Mouse (Mus musculus) liver, postnatal 0 days (tissue): ENCODE results near the gene Fgf3. TPM values are rescaled to one million over a fixed set of nuclear protein-coding genes. Genes with fewer than 3 reads are reported as not detected.

ENCODE experiments used
- ATAC-seq: fragments of 200-750 bp; cut with Nextera tagmentation; 2 replicates; pipeline ENCODE4 v1.8.0; 2017; ENCODE audit warnings: mild to moderate bottlenecking, moderate library complexity
- DNase-seq: peaks from one replicate; pipeline ENCODE4 v3.0.0-alpha.2; 2016
- H3K27ac ChIP-seq: fragments of 300-500 bp; sonication (generic); 2 replicates; pipeline ENCODE4 v1.5.1; 2014; ENCODE audit warnings: antibody characterized with exemption, moderate library complexity, mild to moderate bottlenecking, low read depth
- H3K27me3 ChIP-seq: fragments of 300-500 bp; sonication (generic); 2 replicates; pipeline ENCODE4 v1.6.1; 2014; ENCODE audit warnings: low read length, control low read depth, mixed read lengths; ENCODE audit not compliant: insufficient read depth
- H3K36me3 ChIP-seq: fragments of 300-500 bp; sonication (generic); replicated peaks from 2 replicates; pipeline ENCODE4 v1.6.1; 2014; ENCODE audit warnings: mild to moderate bottlenecking, control low read depth, low read length, moderate library complexity, mixed read lengths; ENCODE audit not compliant: insufficient read depth
- H3K4me1 ChIP-seq: fragments of 300-500 bp; sonication (generic); 2 replicates; pipeline ENCODE4 v1.6.1; 2014; ENCODE audit warnings: antibody characterized with exemption, mild to moderate bottlenecking, control low read depth; ENCODE audit not compliant: insufficient read depth
- H3K4me2 ChIP-seq: fragments of 300-500 bp; sonication (generic); 2 replicates; pipeline ENCODE4 v1.6.1; 2014; ENCODE audit warnings: low read depth, mild to moderate bottlenecking, low read length, moderate library complexity, mixed read lengths
- H3K4me3 ChIP-seq: fragments of 300-500 bp; sonication (generic); 2 replicates; pipeline ENCODE4 v1.5.1; 2014; ENCODE audit warnings: low read depth, low read length
- H3K9ac ChIP-seq: fragments of 300-500 bp; sonication (generic); replicated peaks from 2 replicates; pipeline ENCODE4 v1.6.1; 2014; ENCODE audit warnings: mild to moderate bottlenecking, moderate library complexity
- H3K9me3 ChIP-seq: fragments of 300-500 bp; sonication (generic); 2 replicates; pipeline ENCODE4 v1.6.1; 2016; ENCODE audit warnings: mild to moderate bottlenecking, control low read depth, low read length, mixed read lengths
- CTCF ChIP-seq: sonication (generic); IDR thresholded peaks from 2 replicates; pipeline ENCODE4 v1.5.1; 2016; ENCODE audit warnings: antibody characterized with exemption, low read depth
- EP300 ChIP-seq: IDR thresholded peaks from 2 replicates; pipeline ENCODE4 v1.6.1; 2016; ENCODE audit warnings: antibody characterized with exemption, low read depth, mild to moderate bottlenecking
- WGBS: fragments of 180-500 bp; shearing (Covaris S2); extraction: QIAGEN DNeasy Blood & Tissue Kit; methylation state at CpG from one replicate; pipeline ENCODE4 v1.1.7; 2014; ENCODE audit not compliant: insufficient replicate concordance; 5-methylcytosine and 5-hydroxymethylcytosine counted together
- polyA plus RNA-seq: library from polyadenylated mRNA; unstranded; fragments of >200 nt; fragmentation: Nextera tagmentation; extraction: Ambion mirVana; gene quantifications from 2 replicates; pipeline ENCODE4 v1.2.1, GENCODE M21; 2015

The Fgf3 gene
- not detected in 2 replicates for polyA plus RNA-seq

DNA sequence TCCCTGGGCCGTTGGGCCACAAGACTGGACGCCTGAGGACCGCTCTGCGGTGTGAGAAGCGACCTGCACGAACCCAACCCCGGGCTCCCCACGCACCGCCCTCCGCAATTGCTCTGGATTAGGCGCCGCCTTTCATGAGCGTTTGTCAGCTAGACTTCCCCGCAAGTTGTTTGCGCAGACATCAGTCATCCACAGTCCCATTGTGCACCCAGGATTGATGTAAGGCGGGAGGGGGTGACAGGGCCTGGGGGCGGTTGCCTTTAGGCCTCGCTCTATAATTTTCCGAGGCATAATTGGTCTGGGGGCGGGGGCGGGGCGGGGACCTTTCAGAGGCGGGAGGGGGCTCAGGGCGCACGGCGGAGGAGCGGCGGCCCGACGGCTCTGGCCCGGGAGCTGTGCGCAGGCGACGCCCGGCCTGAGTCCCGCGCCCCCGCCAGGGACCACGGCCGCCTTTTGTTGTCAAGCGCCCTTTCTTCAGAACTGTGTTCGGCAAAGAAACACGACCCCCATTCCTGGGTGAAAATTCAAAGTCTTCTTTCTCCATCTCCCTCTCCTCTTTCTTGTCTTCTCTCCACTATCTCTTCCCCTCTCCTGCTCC is at the start of gene Fgf3:
TSS of gene Fgf3 (plus strand) at position 193 of the 598 bp plus-strand sequence.
- H3K27me3 ChIP-seq: peaks cover 57% of the 10 kb centered on the region
- no peak within 1 kb of the TSS for H3K9ac ChIP-seq
- peak within 1 kb of the TSS; percentile 17 for H3K4me3 ChIP-seq
- no peak for ATAC-seq
- no peaks in the 10 kb centered on the region for H3K36me3 ChIP-seq
- peak within 1 kb of the TSS; percentile 35 for H3K4me2 ChIP-seq
- no peak for DNase-seq
- TF ChIP-seq CTCF (no peak), EP300 (no peak)
- H3K27ac ChIP-seq: no peak within 1 kb of the TSS
- 3% methylated on average over 41 of the region's 43 CpGs for WGBS
- H3K4me1 ChIP-seq: no peaks in the 10 kb centered on the region
- no peaks in the 10 kb centered on the region for H3K9me3 ChIP-seq

DNA sequence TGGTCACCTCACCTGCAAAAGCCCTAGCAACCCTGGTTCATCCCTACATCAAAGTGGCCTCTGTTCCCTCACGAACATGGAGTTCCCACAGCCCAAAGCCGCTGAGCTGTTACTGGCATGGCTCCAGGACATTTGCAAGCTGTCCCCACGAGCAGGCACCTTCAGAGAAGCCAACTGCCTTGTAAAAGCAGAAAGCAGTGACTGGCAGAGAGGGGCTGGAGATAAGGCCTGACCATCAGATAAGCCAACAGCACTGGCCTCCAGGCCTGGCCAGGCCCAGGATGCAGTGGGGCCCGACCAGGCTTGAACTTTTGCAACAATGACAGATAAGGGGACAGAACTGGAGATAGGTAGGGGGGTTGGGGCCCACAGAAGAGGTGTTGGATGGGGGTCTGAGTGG is 49.3 kb upstream of the Fgf3 start:
- Histone ChIP-seq H3K4me3 (no peak overlapping the region), H3K9ac (0 out of 2 replicates have a peak overlapping the region, but pooled peaks have one; percentile 16), H3K9me3 (no peaks in the 10 kb centered on the region), H3K4me1 (peaks cover 37% of the 10 kb centered on the region), H3K4me2 (peak overlapping the region; percentile 13; the same call in 1 of the 2 replicates), H3K27me3 (no peaks in the 10 kb centered on the region), H3K27ac (peak overlapping the region; percentile 76), H3K36me3 (no peaks in the 10 kb centered on the region)
- peak; percentile 87 for TF ChIP-seq EP300
- no peak for TF ChIP-seq CTCF
- DNase-seq (peak; percentile 60), ATAC-seq (peak; percentile 35)
- WGBS: 27% methylated on average over 4 of the region's 4 CpGs

DNA sequence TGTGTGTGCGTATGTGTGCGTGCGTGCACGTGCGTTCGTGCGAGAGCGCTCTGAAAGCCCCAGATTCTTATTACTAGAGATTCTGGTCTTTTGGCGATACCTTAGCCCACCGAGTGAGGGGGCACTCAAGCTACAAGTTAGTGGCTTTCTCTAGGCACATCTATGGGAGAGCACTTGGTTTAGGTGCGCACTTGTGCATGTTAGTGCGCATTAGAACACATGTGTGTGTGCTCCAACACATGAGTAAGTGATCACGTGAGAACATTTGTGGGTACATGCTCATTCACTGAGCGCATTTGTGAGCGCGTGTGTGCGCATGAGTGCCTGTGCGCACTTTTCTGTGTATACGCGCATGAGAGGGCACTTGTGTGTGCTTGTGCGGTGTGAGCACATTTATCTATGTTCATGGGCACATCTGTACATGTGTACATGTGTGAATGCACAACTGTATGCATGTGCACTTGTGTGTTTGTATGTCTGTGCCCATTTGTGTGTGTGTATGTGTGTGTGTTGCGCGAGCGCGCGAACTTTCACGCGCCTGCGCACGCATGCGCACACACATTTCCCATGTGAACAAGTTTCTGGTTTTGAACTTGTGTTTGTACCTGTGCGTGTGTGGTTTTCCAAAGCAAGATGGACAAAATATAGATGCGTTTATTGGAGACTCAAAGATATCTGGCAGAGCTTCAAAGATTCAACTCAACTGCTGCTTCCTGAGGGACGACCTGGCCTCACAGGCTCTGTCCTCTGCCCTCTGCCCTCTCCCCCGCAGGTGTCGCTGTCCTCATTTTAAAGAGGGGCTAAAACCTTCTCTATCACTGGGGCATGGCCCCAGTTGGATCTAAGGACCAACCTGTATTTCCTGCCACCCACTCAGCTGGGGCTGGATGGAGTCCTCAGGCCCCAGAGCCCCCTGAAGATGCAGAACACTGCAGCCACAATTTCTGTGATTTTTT is 48.0 kb upstream of the Fgf3 start:
- Histone ChIP-seq H3K4me1 (peaks cover 26% of the 10 kb centered on the region), H3K9ac (no peak overlapping the region), H3K4me2 (peak overlapping the region; percentile 50), H3K9me3 (no peaks in the 10 kb centered on the region), H3K36me3 (no peaks in the 10 kb centered on the region), H3K4me3 (no peak overlapping the region), H3K27ac (no peak overlapping the region), H3K27me3 (no peaks in the 10 kb centered on the region)
- DNase-seq: no peak
- no peak for ATAC-seq
- 48% methylated on average over 36 of the region's 36 CpGs for WGBS
- TF ChIP-seq EP300: no peak
- TF ChIP-seq CTCF: peak; percentile 44

DNA sequence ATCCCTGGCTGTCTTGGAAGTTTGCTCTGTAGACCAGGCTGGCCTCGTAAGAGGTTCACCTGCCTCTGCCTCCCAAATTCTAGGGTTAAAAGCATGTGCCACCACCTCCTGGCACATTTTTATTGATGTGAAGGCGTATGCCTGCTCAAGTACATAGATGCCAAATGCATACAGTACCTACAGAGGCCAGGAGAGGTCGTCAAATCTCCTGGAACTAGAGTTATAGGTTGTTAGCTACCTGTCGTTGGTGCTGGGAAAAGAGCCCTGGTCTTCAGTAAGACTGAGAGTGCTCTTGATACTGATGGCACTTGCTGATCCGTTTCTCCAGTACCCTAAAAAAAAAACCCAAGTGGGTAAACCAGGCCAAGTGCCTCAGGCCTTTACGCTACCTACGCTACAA is 46.5 kb upstream of the Fgf3 start:
- WGBS: 83% methylated on average over 7 of the region's 7 CpGs
- H3K9me3 ChIP-seq: no peaks in the 10 kb centered on the region
- no peak overlapping the region for H3K27ac ChIP-seq
- H3K4me2 ChIP-seq: no peak overlapping the region
- ATAC-seq (no peak), DNase-seq (no peak)
- TF ChIP-seq EP300 (no peak), CTCF (no peak)
- no peak overlapping the region for H3K4me3 ChIP-seq
- no peak overlapping the region for H3K9ac ChIP-seq
- no peaks in the 10 kb centered on the region for H3K27me3 ChIP-seq
- H3K36me3 ChIP-seq: no peaks in the 10 kb centered on the region
- peaks cover 23% of the 10 kb centered on the region for H3K4me1 ChIP-seq

DNA sequence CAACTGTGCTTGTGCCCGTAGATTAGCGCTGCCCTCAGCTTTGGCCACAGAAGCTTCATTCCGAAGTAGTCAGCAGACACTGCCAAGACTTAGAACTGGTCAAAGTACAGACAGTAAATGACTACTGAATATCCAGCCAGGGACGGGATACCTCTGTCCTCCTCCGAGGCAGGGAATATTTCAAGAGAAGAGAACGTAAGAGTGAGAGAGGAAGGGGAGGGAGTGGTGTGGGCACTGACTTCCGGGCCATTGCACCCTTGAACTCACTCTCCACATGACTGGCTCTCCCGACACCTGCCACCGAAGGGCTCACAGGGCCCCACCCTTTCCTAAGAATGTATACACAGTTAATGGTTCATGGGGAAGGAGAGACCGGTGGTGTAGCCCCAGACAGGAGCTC is 44.6 kb upstream of the Fgf3 start:
- Histone ChIP-seq H3K27ac (no peak overlapping the region), H3K4me2 (no peak overlapping the region), H3K9ac (no peak overlapping the region), H3K36me3 (no peaks in the 10 kb centered on the region), H3K9me3 (no peaks in the 10 kb centered on the region), H3K4me1 (peaks cover 12% of the 10 kb centered on the region), H3K27me3 (no peaks in the 10 kb centered on the region), H3K4me3 (no peak overlapping the region)
- no peak for ATAC-seq
- TF ChIP-seq EP300 (no peak), CTCF (no peak)
- 71% methylated on average over 10 of the region's 10 CpGs for WGBS
- no peak for DNase-seq

DNA sequence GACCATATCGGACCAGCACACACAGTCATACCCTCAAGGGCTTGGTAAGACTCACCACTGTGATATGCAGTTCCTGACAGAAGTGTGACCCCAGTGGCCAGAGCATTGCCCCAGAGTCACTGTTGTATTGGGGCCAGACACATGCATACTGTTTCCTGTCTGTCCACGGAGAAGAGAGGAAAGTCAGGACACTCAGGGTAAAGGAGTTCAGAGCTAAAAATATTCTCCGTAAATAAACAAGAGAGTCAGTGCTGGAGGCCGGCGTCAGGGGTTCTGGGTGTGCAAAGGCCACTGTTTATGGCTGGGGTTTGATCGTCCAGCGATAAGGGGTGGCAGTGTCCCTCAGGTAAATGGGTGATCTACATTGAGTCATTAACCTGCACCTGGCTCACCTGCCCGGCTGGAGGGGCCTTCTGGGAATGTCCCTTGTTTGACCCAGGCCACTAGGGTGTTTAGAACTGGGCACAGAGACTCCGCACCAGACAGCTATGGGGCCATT is 41.9 kb upstream of the Fgf3 start:
- Histone ChIP-seq H3K9ac (no peak overlapping the region), H3K27me3 (no peaks in the 10 kb centered on the region), H3K4me2 (no peak overlapping the region), H3K9me3 (no peaks in the 10 kb centered on the region), H3K4me1 (peaks cover 3% of the 10 kb centered on the region; the same call in 1 of the 2 replicates), H3K27ac (no peak overlapping the region), H3K36me3 (no peaks in the 10 kb centered on the region), H3K4me3 (no peak overlapping the region)
- 53% methylated on average over 9 of the region's 9 CpGs for WGBS
- no peak for DNase-seq
- TF ChIP-seq CTCF: no peak
- no peak for TF ChIP-seq EP300
- peak; percentile 68 for ATAC-seq
